Mouse (Mus musculus) liver, embryonic 14.5 days (tissue): Measurements from ENCODE around the gene Vsnl1. TPM values are rescaled to one million over a fixed set of nuclear protein-coding genes. Genes with fewer than 3 reads are reported as not detected.
A peak's percentile ranks its signal among the peaks of the same experiment; 100 is the strongest.

Experiments used
- ATAC-seq: fragments of 200-750 bp; cut with Nextera tagmentation; 2 replicates; pipeline ENCODE4 v1.8.0; 2017; ENCODE audit warnings: moderate number of reproducible peaks, mild to moderate bottlenecking, moderate library complexity; ENCODE audit not compliant: insufficient read depth
- DNase-seq, 3 experiments: peaks; one replicate each; pipeline ENCODE4 v3.0.0-alpha.2; 2012 to 2013; ENCODE audit warnings: low read depth in 3 of 3, low spot score in 3 of 3
- H3K27ac ChIP-seq: fragments of 300-500 bp; sonication (generic); 2 replicates; pipeline ENCODE4 v1.5.1; 2014; ENCODE audit warnings: moderate library complexity, mild to moderate bottlenecking, control low read depth, inconsistent platforms
- H3K27me3 ChIP-seq: fragments of 300-500 bp; sonication (generic); 2 replicates; pipeline ENCODE4 v1.6.1; 2014; ENCODE audit warnings: mild to moderate bottlenecking, low read length, moderate library complexity; ENCODE audit not compliant: control insufficient read depth, insufficient read depth
- H3K36me3 ChIP-seq: fragments of 300-500 bp; sonication (generic); replicated peaks from 2 replicates; pipeline ENCODE4 v1.6.1; 2014; ENCODE audit warnings: low read depth; ENCODE audit not compliant: control insufficient read depth, insufficient read depth
- H3K4me1 ChIP-seq, 2 experiments: fragments of 200-500 bp in 1 of 2; fragments of 300-500 bp in 1 of 2; sonication (generic) in 1 of 2; replicated peaks; 2 replicates each; pipeline ENCODE4 v1.6.1; 2012 to 2014; ENCODE audit warnings: antibody characterized with exemption in 1 of 2, inconsistent platforms in 1 of 2, low read length in 1 of 2; ENCODE audit not compliant: control insufficient read depth in 2 of 2, insufficient read depth in 2 of 2
- H3K4me2 ChIP-seq: fragments of 300-500 bp; sonication (generic); 2 replicates; pipeline ENCODE4 v1.6.1; 2014; ENCODE audit warnings: low read depth, mild to moderate bottlenecking, control low read depth, moderate library complexity
- H3K4me3 ChIP-seq, 2 experiments: fragments of 200-500 bp in 1 of 2; fragments of 300-500 bp in 1 of 2; sonication (generic) in 1 of 2; 2 replicates each; pipeline ENCODE4 v1.5.1; 2012 to 2014; ENCODE audit warnings: low read depth in 2 of 2, low read length in 2 of 2, mild to moderate bottlenecking in 2 of 2, control low read depth in 1 of 2, inconsistent platforms in 1 of 2, moderate library complexity in 1 of 2; ENCODE audit not compliant: insufficient read depth in 1 of 2
- H3K9ac ChIP-seq: fragments of 300-500 bp; sonication (generic); replicated peaks from 2 replicates; pipeline ENCODE4 v1.6.1; 2014; ENCODE audit warnings: mild to moderate bottlenecking, control low read depth, moderate library complexity
- H3K9me3 ChIP-seq: fragments of 300-500 bp; sonication (generic); 2 replicates; pipeline ENCODE4 v1.6.1; 2016; ENCODE audit warnings: low read length, mixed read lengths; ENCODE audit not compliant: control insufficient read depth
- CTCF ChIP-seq: IDR thresholded peaks from 2 replicates; pipeline ENCODE4 v1.5.1; 2016; ENCODE audit warnings: antibody characterized with exemption, low read depth, control low read depth
- EP300 ChIP-seq: IDR thresholded peaks from 2 replicates; pipeline ENCODE4 v1.6.1; 2016; ENCODE audit warnings: antibody characterized with exemption, low read depth
- WGBS: fragments of 180-500 bp; shearing (Covaris S2); extraction: QIAGEN DNeasy Blood & Tissue Kit; methylation state at CpG from one replicate; pipeline ENCODE4 v1.1.7; 2014; ENCODE audit not compliant: insufficient replicate concordance; 5-methylcytosine and 5-hydroxymethylcytosine counted together
- polyA plus RNA-seq, 2 experiments: library from polyadenylated mRNA; depleted of rRNA in 1 of 2; stranded (reverse) in 1 of 2; unstranded in 1 of 2; fragments of >200 nt; fragmentation: Nextera tagmentation in 1 of 2; extraction: Ambion mirVana in 1 of 2; gene quantifications; 2 replicates each; pipeline versions ENCODE4 v1.2.1 to v1.2.3; 2012 to 2014

Vsnl1 gene
- polyA plus RNA-seq, 2 experiments: 0.04 to 0.08 TPM

DNA sequence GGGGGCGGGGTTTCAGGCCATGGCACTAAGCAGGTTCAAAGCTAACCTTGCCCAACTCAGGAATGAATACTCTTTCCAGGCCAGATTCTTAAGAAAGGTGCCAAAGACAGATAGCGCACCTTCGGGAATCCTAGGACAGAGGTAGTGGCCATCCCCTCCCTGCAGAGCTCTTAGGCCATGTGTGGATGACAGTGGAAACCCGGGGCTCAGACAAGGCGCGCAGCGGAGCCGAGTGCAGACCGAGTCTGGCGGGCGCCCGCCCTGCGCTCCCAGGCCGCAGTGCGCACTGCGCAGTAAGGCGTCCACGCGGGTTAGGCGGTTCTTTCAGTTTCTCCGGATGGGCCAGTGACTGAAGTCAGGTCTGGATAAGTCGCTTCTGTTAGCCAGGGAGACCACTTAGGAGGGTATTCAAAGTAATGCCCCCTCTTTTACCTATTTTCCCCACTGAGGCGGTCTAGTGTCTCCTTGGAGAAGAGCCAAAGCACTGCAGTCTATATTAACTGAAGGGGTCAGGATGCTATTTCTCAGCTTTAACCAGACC lies 1.6 kb upstream of the Vsnl1 start:
- no peak for TF ChIP-seq CTCF
- no peak for TF ChIP-seq EP300
- Histone ChIP-seq H3K27ac (no peak overlapping the region), H3K36me3 (no peaks in the 10 kb centered on the region), H3K4me3 (no peak overlapping the region), H3K9ac (no peak overlapping the region), H3K27me3 (peaks cover 25% of the 10 kb centered on the region), H3K9me3 (no peaks in the 10 kb centered on the region), H3K4me2 (no peak overlapping the region), H3K4me1 (no peaks in the 10 kb centered on the region)
- ATAC-seq (no peak), DNase-seq (no peak)
- 24% methylated on average over 23 of the region's 23 CpGs for WGBS

DNA sequence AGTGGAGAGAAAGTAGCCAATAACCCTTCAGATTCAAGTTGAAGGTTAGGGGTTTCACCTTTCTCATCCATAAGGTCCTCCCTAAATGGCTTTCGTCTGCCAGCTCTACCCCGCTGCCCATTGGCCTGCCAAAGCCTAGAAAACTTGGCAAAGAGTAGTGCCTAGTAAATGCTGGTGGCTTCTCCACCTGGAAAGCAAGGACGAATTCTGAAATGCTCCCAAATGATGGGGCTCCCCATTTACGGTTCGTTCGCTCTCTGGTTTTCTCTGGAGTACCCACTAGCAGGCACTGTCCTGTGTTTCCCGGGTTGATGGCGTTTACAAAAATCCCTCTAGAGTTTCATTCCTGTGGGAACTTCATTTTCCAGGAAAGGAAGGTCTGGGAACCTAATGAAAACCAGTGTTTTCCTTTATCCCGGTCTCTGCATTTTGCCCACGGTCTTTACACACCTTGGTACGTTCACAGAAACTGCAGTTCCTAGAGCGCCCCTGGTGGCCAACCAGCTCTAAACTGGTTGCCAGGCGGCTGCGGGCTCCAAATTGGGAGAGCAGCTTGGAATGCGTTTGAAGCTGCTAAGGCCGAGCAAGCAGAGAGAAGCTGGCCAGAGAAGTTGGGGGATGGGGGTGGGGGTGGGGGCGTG lies 973 bp upstream of the Vsnl1 start:
- Histone ChIP-seq H3K4me2 (no peak overlapping the region; the same call in 1 of the 2 replicates), H3K4me3 (no peak overlapping the region), H3K9ac (no peak overlapping the region), H3K4me1 (no peaks in the 10 kb centered on the region), H3K36me3 (no peaks in the 10 kb centered on the region), H3K9me3 (no peaks in the 10 kb centered on the region), H3K27me3 (peaks cover 25% of the 10 kb centered on the region), H3K27ac (no peak overlapping the region)
- peak in 2 of 3 experiments; percentile 5 to 11 for DNase-seq
- WGBS: 14% methylated on average over 17 of the region's 17 CpGs
- no peak for ATAC-seq
- TF ChIP-seq CTCF: peak; percentile 70
- no peak for TF ChIP-seq EP300

DNA sequence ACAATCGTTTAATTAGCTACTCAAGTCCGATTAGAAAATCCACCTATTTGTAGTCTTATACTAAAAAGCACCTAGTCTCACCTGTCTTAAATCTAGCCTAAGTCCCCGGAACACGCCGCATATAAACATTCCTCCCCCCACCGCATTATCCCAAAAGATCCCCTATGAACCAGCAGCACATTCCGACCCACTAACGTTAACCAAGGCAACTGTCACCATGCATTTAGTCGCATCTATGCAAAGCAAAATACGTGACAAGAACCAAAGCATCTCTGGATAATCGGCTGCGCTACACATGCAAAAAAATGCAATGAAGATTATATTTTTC lies 426 bp downstream of the Vsnl1 start:
- no peak overlapping the region for H3K27ac ChIP-seq
- no peak for ATAC-seq
- no peak overlapping the region for H3K4me3 ChIP-seq
- H3K27me3 ChIP-seq: peaks cover 25% of the 10 kb centered on the region
- no peaks in the 10 kb centered on the region for H3K36me3 ChIP-seq
- H3K4me2 ChIP-seq: no peak overlapping the region
- DNase-seq: no peak
- WGBS: 7% methylated on average over 12 of the region's 12 CpGs
- no peaks in the 10 kb centered on the region for H3K9me3 ChIP-seq
- TF ChIP-seq EP300: no peak
- no peak for TF ChIP-seq CTCF
- H3K9ac ChIP-seq: no peak overlapping the region
- no peaks in the 10 kb centered on the region for H3K4me1 ChIP-seq

DNA sequence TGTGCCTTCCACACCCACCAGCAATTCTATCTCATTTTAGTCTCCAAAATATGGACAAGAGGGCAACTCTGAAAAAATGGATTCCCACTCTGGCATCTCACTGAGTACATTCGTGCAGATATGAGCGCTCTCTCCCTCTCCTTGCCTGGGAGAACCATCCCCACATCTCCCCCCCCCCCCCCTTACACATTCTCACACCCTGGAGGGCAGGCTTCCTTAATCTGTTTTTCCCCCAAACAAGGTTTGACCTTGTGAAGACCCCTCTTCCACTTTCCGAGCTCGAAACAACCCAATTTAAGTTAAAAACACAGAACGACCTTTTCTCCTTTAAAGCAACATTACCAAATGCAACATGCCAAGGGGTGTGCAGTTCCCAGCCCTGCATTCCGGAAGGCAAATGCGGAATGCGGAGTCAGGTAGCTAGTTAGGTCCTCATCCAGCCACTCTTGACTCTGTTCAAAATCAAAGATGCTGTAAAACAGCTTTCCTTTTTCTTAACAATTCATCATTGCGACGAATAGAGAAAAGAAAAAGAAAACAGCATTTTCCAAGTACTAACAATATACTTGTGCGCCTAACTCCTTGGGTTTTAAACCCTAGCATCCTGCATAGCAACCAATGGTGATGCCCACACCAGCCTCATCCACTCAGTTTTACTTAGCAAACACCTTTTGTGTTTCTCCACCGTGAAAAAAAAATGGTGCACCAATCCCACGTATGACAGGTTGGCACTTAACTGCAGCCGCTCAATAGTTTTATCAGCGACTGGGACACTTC lies 979 bp downstream of the Vsnl1 start:
- H3K9me3 ChIP-seq: no peaks in the 10 kb centered on the region
- H3K4me2 ChIP-seq: no peak overlapping the region
- H3K27ac ChIP-seq: no peak overlapping the region
- no peak overlapping the region for H3K9ac ChIP-seq
- peaks cover 25% of the 10 kb centered on the region for H3K27me3 ChIP-seq
- WGBS: 11% methylated on average over 15 of the region's 15 CpGs
- ATAC-seq (no peak), DNase-seq (no peak)
- no peaks in the 10 kb centered on the region for H3K36me3 ChIP-seq
- no peak overlapping the region for H3K4me3 ChIP-seq
- H3K4me1 ChIP-seq: no peaks in the 10 kb centered on the region
- TF ChIP-seq EP300: no peak
- TF ChIP-seq CTCF: no peak

DNA sequence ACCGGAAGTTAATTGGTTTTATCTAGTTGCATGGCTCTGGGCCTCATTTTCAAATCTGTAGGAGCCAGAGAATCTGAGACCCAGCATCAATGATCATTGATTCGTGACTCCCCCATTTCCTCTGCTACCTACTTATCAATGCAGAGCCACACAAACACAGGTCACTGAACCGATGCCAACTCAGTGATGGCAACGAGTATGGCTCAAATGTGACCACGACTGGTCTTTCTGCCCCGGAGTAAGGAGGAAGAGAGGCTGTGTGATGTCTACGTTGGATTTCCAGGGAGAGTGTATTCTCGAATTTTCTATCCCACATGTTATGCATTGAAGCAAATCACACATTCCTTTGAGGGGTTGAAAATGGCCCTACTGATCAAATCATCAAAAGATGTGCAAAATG lies 2.0 kb downstream of the Vsnl1 start:
- Histone ChIP-seq H3K27ac (no peak overlapping the region), H3K27me3 (peaks cover 25% of the 10 kb centered on the region), H3K4me1 (no peaks in the 10 kb centered on the region), H3K9me3 (no peaks in the 10 kb centered on the region), H3K4me2 (no peak overlapping the region), H3K4me3 (no peak overlapping the region), H3K9ac (no peak overlapping the region), H3K36me3 (no peaks in the 10 kb centered on the region)
- TF ChIP-seq EP300 (no peak), CTCF (no peak)
- ATAC-seq (no peak), DNase-seq (no peak)
- WGBS: 55% methylated on average over 8 of the region's 8 CpGs
